Mouse (Mus musculus): ENCODE results near the gene Tlr7. TPM values are rescaled to one million over a fixed set of nuclear protein-coding genes. Genes with fewer than 3 reads are reported as not detected.
"Not testable (repeated sequence)": the region's sequence is repeated elsewhere in the genome, so short reads cannot be mapped to it uniquely, and the experiment has no call there.

Tlr7 gene
- polyA plus RNA-seq, 1 experiment = 1.3 TPM

GRCm38 (mm10) chrX:167315766-167316165 is 14.6 kb downstream of the Tlr7 start:
- WGBS = 57% methylated on average over 5 of the region's 5 CpGs
- H3K4me1 ChIP-seq (ENCODE audit: control insufficient read depth, insufficient read depth, low read length) = no peaks in the 10 kb centered on the region
- no peak overlapping the region for H3K4me3 ChIP-seq (replicated peaks; ENCODE audit: extremely low read depth, low read depth, low read length)
- DNase-seq = no peak
- TF ChIP-seq CTCF (IDR thresholded peaks at IDR 0.05; ENCODE audit: insufficient read depth, low read length) = no peak
- no peak for TF ChIP-seq POLR2A (IDR thresholded peaks at IDR 0.05; ENCODE audit: borderline replicate concordance, extremely low read depth, low read depth, low read length)

GRCm38 (mm10) chrX:167315093-167315726 is 15.1 kb downstream of the Tlr7 start:
- Histone ChIP-seq H3K4me3 (replicated peaks; ENCODE audit: extremely low read depth, low read depth, low read length) (no peak overlapping the region), H3K4me1 (ENCODE audit: control insufficient read depth, insufficient read depth, low read length) (no peaks in the 10 kb centered on the region)
- 67% methylated on average over 4 of the region's 4 CpGs for WGBS
- TF ChIP-seq CTCF (IDR thresholded peaks at IDR 0.05; ENCODE audit: insufficient read depth, low read length) (no peak), POLR2A (IDR thresholded peaks at IDR 0.05; ENCODE audit: borderline replicate concordance, extremely low read depth, low read depth, low read length) (no peak)
- DNase-seq = no peak

- not testable (repeated sequence) for H3K4me3 ChIP-seq (replicated peaks; ENCODE audit: extremely low read depth, low read depth, low read length); H3K4me1 ChIP-seq (ENCODE audit: control insufficient read depth, insufficient read depth, low read length); DNase-seq
- WGBS = 83% methylated on average over 1 of the region's 1 CpGs
Observed at GRCm38 (mm10) chrX:167302061-167302460, 28.3 kb downstream of the Tlr7 start.

- TF ChIP-seq POLR2A (IDR thresholded peaks at IDR 0.05; ENCODE audit: borderline replicate concordance, extremely low read depth, low read depth, low read length) (no peak), CTCF (IDR thresholded peaks at IDR 0.05; ENCODE audit: insufficient read depth, low read length) (peak; percentile 67)
- peak; percentile 41 for DNase-seq
- Histone ChIP-seq H3K4me3 (replicated peaks; ENCODE audit: extremely low read depth, low read depth, low read length) (no peak overlapping the region), H3K4me1 (ENCODE audit: control insufficient read depth, insufficient read depth, low read length) (no peaks in the 10 kb centered on the region)
- WGBS = 26% methylated on average over 9 of the region's 9 CpGs
Observed at GRCm38 (mm10) chrX:167276953-167277352, 53.4 kb downstream of the Tlr7 start.

- H3K4me1 ChIP-seq (ENCODE audit: control insufficient read depth, insufficient read depth, low read length) = no peaks in the 10 kb centered on the region
- H3K4me3 ChIP-seq (replicated peaks; ENCODE audit: extremely low read depth, low read depth, low read length) = no peak overlapping the region
- DNase-seq = peak; percentile 4
- 60% methylated on average over 10 of the region's 10 CpGs for WGBS
- TF ChIP-seq CTCF (IDR thresholded peaks at IDR 0.05; ENCODE audit: insufficient read depth, low read length) (no peak), POLR2A (IDR thresholded peaks at IDR 0.05; ENCODE audit: borderline replicate concordance, extremely low read depth, low read depth, low read length) (no peak)
Observed at GRCm38 (mm10) chrX:167276551-167276950, 53.8 kb downstream of the Tlr7 start.

GRCm38 (mm10) chrX:167264086-167264485 is 66.3 kb downstream of the Tlr7 start, which contains the start of gene Tlr8:
TSS of gene Tlr8 (minus strand) at chrX:167264329.
- DNase-seq = no peak
- Histone ChIP-seq H3K4me3 (replicated peaks; ENCODE audit: extremely low read depth, low read depth, low read length) (no peak within 1 kb of the TSS), H3K4me1 (ENCODE audit: control insufficient read depth, insufficient read depth, low read length) (no peaks in the 10 kb centered on the region)
- TF ChIP-seq CTCF (IDR thresholded peaks at IDR 0.05; ENCODE audit: insufficient read depth, low read length) (no peak), POLR2A (IDR thresholded peaks at IDR 0.05; ENCODE audit: borderline replicate concordance, extremely low read depth, low read depth, low read length) (no peak)
- WGBS = 52% methylated on average over 4 of the region's 4 CpGs

- Histone ChIP-seq H3K4me1 (ENCODE audit: control insufficient read depth, insufficient read depth, low read length) (no peaks in the 10 kb centered on the region), H3K4me3 (replicated peaks; ENCODE audit: extremely low read depth, low read depth, low read length) (no peak overlapping the region)
- TF ChIP-seq POLR2A (IDR thresholded peaks at IDR 0.05; ENCODE audit: borderline replicate concordance, extremely low read depth, low read depth, low read length) (no peak), CTCF (IDR thresholded peaks at IDR 0.05; ENCODE audit: insufficient read depth, low read length) (no peak)
- 67% methylated on average over 4 of the region's 4 CpGs for WGBS
- no peak for DNase-seq
Observed at GRCm38 (mm10) chrX:167263530-167263929, 66.8 kb downstream of the Tlr7 start.

Other genes starting within 250 kb of the Tlr7 start
- 450 and 779 TPM in 2 replicates for gene Tmsb4x, start 121.2 kb downstream of the Tlr7 start, polyA plus RNA-seq (2012; rRNA removed)
- 1.4 and 2.5 TPM in 2 replicates for gene Tlr8, start 66.2 kb downstream of the Tlr7 start, polyA plus RNA-seq (2012; rRNA removed)
- 25.6 and 29.2 TPM in 2 replicates for gene Prps2, start 52.2 kb upstream of the Tlr7 start, polyA plus RNA-seq (2012; rRNA removed)